Mouse (Mus musculus): ENCODE results near the gene Eif2ak4. TPM values are rescaled to one million over a fixed set of nuclear protein-coding genes. Genes with fewer than 3 reads are reported as not detected.

Gene Eif2ak4
- polyA plus RNA-seq, 1 experiment = 13.3 TPM

DNA sequence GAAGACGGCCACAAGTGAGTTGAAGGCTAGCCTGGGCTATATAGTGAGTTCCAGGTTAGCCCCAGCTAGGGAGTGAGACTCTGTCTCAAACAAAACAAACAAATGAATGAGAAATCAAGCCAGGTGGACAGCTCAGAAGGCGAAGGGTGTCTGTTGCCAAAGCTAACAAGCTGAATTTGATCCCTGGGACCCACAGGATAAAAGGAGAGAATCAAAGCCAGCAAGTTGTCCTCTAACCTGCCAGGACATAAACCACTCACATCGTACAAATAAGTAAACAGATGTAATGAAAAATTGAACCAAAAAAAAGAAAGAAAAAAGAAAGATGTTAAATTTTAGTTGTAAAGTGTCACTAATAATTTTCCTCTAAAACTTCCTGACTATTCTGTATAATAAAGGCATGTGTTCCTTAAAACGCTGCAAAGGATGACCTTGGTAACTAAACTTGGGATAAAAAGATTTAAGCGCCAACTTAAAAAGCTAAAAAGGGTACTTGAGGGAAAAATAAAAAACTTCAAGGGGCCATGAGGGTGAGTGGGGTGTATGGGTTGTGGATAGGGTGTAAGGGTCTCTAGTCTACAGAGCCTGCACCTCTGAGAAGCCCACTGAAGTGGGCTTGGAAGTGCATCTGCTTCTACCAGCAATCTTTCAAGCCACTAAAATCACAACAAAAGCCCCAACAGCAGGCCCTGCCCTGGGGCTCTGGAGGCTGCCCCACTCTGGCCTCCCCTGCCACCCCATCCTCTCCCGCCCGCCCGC, 121.4 kb downstream of the Eif2ak4 start:
- DNase-seq (ENCODE audit: low spot score) = no peak

- DNase-seq (ENCODE audit: low spot score) = peak; percentile 85
Measured at GRCm38 (mm10) chr2:118510447-118511310, 122.3 kb downstream of the Eif2ak4 start.

DNA sequence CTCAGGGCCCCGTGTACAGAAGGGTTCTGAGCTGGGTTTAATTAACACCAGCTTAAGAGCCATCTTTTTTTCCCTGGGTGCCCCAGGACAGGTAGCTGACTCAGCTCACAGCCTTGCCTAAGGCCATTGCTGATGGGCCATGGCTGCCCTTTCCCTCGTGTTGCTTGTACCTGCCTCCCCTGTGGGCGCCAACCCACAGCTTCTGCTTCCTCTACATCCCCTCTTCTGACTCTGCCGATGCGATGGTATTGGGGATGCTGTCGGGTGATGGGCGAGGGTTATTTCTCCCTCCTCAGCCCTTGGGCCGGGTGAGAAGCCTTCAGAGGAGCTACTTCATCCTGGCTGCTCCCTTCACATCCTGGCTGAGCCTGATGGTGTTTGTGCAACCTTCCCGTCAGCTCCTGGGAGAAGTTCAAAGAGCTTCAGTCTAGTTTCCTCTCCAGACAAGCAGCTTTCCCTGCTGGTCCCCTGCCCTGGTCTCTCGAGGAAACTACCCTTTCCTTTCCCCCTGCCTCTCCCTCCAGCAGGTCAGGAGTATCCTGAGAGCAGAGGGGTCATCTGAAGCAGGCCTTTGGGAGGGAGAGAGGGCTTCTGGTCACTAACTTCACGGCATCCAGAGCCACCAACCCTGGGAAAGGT, 123.5 kb downstream of the Eif2ak4 start:
- DNase-seq (ENCODE audit: low spot score) = no peak

DNA sequence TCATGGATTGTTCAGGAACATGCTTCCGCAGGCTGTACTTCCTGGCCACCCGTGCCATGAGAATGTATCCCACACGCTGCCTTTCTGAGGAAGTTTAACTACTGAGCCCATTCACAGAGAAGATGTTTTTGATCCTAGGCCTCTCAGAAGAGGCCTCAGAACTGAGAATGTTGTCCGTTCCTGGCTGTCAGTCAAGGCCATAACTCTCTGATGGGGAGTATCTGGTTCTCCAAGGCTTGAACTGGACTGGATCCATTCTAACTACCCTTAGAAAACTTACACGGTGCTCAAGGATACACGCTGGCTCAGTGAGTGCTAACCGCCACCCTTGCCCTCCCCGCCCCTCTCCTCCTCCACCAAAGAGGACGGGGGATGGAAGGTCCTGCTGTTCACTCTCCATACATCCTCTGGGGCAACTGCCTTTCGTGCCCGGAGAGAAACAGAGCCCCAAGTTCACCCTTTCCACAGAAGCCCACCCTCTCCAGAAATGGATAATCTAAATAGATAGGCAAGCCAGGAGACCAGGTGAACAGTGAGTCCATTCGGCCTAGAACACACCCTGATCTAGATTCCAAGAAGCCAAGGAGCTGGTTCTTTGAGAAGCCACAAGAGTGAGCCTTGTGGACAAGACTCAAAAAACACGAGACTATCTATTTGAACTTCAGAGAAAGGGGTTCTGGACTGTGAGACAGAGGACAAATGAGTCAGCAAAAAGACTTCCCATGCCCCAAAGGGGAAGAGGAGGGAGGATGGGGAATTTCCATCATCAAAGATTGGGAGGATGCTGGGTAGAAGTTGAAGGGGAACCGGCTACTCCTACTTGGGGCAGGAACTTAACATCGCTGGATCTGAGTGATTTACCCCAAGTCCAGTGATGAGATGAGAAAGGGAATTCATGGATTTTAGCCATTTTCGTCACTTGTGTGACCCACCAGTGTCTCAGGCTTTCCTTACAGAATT, 124.3 kb downstream of the Eif2ak4 start:
- DNase-seq (ENCODE audit: low spot score) = no peak

DNA sequence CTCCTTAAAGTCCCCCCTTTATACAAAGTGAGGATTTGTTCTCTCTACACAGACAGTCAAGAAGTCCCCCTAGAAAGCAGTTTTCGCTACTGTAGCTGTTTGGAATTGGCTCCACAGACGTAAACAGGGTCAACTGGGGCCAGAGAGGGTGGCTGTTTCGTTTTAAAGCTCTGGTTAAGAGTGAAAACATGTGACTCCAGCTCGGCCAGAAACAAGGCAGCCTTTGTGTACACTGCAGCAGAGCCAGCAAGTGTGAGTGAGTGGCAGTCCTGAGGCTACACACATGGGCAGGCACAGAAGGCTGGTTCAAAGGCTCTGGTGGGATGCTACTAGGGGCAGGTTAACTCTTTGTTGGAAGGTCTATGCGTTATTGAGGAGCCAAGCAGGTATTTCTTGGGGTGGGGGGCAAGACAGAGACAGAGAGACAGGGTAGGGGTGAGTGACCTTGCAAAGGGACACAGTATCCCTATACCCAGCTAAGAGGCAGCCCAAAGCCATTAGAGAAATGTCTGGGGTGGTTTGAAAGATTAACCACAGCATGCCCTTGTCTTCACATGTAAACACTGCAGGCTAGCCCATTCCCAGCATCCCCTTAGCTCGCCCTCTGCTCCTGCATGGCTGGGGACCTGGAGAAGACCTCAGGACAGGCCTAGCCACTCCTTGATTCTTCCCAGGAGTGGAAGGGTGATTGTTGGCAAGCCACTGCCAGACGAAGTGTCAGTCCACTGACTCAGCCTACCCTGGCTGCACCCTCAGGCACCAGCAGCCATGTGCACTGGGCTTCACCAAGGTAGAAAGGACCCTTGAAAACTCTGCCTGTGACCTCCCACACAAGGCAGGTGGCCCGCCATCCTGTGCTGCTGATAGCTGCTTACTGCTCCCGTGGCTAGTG, 131.9 kb downstream of the Eif2ak4 start:
- DNase-seq (ENCODE audit: low spot score) = no peak

DNA sequence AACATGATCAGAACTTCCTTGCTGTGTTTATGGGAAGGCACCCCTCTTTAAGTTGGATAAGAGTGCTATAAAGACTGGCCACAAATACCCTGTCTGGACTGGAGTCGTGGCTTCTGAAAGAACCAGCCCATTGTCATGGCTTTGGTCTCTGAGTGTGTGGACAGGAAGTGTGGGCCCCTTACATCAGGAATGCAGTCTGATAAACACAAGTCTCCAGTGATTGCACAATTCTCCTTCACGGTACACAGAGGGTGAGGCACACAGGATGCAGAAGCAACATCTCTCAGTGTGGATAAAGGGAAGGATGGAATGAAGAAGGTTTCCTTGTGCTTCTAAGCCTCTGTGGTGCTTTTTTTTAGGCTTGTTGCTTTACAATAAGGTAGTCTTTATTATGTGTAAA, 133.8 kb downstream of the Eif2ak4 start:
- no peak for DNase-seq (ENCODE audit: low spot score)

- no peak for DNase-seq (ENCODE audit: low spot score)
Measured at GRCm38 (mm10) chr2:118523163-118523730, 134.8 kb downstream of the Eif2ak4 start.

DNA sequence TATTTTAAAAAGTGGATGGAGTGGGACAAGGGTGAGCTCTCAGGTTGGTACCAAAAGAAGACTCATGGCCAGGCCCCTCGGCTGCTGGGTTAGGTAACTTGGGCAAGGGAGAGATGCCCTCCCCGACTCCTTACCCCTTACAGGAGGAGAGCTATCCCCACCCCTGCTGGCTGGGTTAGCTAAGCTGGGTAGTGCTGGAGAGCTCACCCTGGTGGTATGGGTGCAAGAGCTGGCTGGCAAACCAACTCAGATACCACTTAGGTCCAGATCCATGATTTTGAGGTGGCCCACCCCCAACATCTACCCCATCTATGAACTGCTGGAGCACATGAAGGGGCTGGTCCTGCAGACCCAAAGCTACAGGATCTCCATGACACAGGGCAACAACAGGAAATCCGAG, 136.4 kb downstream of the Eif2ak4 start:
- no peak for DNase-seq (ENCODE audit: low spot score)

Other genes starting within 250 kb of the Eif2ak4 start
- 0.04 TPM in 2 replicates for gene Fsip1, start 131.7 kb upstream of the Eif2ak4 start, polyA plus RNA-seq (2012; rRNA removed)
- 0.34 and 0.36 TPM in 2 replicates for gene Gpr176, start 15.2 kb upstream of the Eif2ak4 start, polyA plus RNA-seq (2012; rRNA removed)
- 203 and 232 TPM in 2 replicates for gene Srp14, start 91.1 kb downstream of the Eif2ak4 start, polyA plus RNA-seq (2012; rRNA removed)
- 11.7 and 14.1 TPM in 2 replicates for gene Bmf, start 161.1 kb downstream of the Eif2ak4 start, polyA plus RNA-seq (2012; rRNA removed)
- gene Bub1b, start 209.6 kb downstream of the Eif2ak4 start, polyA plus RNA-seq (2012; rRNA removed) = 2.4 and 2.8 TPM in 2 replicates

All from urinary bladder, adult 2 months (tissue).